Mouse (Mus musculus) liver, adult 2 months (tissue): ENCODE results near the gene Ppp1r3c.

Experiments
- CTCF ChIP-seq: fragments of 200-500 bp; IDR thresholded peaks from 2 replicates; pipeline ENCODE4 v1.5.1; 2011; ENCODE audit warnings: low read depth, low read length, control low read depth
- POLR2A ChIP-seq: fragments of 200-500 bp; IDR thresholded peaks from 2 replicates; pipeline ENCODE4 v1.6.1; 2011; ENCODE audit warnings: low read length, control low read depth; ENCODE audit not compliant: insufficient read depth; ENCODE audit errors: extremely low read depth

- TF ChIP-seq POLR2A (no peak), CTCF (no peak)
Observed at GRCm38 (mm10) chr19:36689205-36689604, 47.2 kb downstream of the Ppp1r3c start.
